Mouse (Mus musculus) cerebellum, postnatal 14 days (tissue): Measurements from ENCODE around the gene Man2a2.
"Not testable (repeated sequence)": the region's sequence is repeated elsewhere in the genome, so short reads cannot be mapped to it uniquely, and the experiment has no call there.

Experiments
- DNase-seq, 2 experiments: peaks; one replicate each; pipeline ENCODE4 v3.0.0; 2021; ENCODE audit warnings: mixed read lengths in 2 of 2

Man2a2 gene

DNA sequence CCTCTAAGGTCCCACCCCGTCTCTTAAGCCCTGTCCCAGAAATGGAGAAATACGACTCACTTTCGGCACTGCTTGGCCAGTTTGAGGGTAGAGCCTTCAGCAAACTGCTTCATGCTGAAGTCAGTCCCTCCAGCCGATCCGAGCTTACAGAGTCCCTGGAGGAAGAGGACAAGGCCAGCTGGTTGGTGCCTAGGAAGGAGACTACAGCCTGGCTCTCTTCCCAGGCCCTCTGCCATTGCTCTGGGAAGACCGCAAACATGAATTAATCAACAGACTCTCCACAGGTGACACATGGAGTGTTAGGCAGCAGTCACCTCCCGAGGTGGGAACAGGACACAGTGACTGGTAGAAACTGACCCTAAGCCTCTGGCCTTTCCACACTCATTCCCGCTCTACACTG lies 40.9 kb downstream of the Man2a2 start:
- DNase-seq, result peak in 1 of 2 experiments; percentile 34

DNA sequence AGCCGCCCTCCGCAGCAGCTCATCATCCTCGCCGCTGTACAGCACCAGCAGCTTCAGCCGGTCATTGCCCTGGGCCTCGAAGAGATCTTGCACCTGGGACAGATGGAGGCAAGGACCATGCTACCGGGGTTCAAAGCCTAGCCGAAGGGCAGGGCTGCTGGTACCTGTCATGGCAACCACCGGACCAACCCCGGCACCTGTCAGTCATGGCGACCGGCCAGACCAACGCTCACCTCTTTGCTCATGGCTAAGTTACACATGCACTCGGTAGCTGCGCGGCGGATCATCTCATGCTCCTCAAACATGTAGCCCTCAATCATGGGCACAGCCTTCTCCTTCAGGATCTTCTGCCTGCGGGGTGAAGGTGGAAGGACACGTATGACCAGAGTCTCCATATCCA lies 45.1 kb downstream of the Man2a2 start:
- peak in 1 of 2 experiments; percentile 57 for DNase-seq

DNA sequence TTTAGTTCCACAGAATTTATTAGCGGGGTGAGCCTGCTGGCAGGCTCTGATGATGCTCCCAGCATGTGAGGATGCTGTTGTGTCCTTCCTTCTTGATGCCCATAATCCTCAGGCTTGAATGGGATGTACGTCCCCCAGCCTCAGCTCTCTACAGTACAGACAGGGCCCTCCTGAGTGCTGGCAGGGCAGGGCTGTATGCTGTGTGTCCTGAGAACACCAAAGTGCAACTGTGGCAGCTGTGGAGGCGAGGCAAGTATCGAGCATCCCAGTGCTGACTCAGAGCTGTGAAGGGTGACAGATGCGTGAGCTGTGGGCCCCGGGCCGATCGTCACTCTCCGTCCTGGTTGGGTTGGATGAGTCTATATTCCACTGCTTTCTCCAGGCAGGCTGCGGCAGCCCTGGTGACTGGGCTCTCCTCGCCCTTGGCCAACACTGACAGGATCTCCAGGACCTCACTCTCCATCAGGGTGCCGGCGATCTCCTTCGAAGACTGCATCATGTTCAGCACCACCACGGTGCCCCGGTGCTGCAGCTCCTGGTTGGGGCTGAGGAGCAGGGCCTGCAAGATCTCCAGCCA lies 45.8 kb downstream of the Man2a2 start:
- no peak for DNase-seq

DNA sequence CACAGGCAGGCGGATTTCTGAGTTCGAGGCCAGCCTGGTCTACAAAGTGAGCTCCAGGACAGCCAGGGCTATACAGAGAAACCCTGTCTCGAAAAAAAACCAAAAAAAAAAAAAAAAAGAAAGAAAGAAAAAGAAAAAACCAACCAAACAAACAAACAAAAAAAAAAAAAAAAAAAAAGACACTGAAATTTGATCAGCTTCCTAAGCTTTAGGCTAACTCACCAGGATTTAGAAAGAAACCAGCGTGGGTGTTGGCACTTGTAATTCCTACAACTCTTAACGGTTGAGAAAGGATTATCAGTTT lies 46.4 kb downstream of the Man2a2 start:
- not testable (repeated sequence) for DNase-seq

DNA sequence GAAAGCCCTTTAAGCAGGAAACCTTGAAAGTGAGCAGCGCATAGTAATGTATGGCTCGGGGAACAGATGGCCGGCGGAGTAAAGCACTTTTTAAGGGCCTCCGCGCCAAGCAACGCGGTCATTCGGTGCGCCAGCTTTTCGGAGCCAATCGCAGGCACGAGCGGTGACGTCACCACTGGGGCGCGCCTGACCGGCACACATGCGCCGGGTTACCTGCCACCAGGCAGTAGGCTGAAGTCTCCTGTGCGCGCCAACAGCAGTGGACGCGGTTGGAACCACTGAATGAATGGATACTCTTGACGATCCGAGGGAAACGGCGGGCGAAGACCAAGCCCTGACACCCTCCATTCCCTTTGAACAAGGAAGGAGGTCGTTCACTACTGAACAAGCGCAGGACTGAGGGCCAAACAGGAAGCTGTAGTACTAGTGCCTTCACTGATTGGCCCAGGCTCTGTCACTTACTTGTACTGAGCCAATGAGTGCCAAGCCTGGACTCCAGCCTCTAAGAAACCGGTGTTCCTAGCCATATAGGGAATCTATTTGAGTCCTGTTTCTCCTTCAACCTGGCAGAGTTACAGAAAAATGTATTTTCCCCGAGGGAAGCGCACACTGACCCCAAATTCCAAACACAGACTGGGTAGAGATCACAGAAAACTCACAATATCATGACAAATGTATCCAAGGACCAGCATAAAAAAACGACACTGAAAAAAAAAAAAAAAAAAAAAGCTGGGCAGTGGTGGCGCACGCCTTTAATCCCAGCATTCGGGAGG lies 46.9 kb downstream of the Man2a2 start, which contains the start of gene Rccd1:
Gene Rccd1, minus strand, starts transcription at position 412 of the 773 bp plus-strand sequence.
- peak; percentile 98 for DNase-seq

DNA sequence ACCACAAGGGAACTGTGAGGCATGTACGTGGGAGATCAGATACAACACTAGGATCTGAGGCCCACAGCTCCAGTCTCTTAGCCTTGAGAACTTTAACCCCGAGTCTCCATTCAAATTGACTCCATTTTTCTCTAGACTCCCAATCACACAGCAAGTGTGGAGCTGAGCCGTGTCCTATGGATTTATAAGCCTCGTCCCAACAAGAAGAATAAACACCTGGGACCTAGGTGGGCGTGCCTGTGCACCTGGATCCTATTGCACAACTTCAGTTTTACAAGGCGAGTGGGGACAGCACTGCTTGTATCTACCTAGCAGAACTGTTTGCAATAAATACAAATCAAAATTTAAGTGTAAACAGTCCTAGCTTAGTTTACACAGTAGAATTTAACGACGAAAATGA lies 47.8 kb downstream of the Man2a2 start:
- DNase-seq, result no peak

DNA sequence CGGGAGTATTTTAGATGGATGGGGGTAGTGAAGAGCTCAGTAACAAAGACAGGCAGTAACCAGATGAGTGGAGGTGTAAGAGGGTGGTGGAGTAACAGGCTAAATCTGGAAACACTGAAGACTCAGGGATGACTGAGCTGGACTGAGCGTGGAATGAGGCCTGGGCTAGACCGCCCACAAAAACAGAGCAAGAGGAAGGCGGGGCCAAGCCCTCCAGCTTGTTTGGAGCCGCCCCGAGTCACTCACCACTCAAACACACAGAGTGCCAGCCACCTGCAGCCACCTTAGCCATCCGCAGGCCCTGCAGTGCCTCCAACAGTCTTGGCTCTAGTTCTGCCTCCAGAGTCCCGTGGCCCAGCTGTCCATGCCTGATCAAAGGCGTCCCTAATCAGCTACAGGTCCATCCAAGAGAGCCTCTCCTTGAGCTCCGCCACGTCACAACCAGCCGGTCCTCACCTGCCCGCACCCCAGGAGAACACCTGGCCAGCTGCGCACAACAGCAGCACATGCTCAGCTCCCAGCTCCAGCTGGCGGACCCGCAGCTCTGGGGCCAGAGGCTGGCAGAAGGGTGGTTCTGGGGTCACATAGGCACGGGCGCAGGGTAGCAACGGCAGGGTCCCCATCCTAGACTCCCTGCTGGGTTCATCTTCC lies 51.2 kb downstream of the Man2a2 start:
- no peak for DNase-seq

DNA sequence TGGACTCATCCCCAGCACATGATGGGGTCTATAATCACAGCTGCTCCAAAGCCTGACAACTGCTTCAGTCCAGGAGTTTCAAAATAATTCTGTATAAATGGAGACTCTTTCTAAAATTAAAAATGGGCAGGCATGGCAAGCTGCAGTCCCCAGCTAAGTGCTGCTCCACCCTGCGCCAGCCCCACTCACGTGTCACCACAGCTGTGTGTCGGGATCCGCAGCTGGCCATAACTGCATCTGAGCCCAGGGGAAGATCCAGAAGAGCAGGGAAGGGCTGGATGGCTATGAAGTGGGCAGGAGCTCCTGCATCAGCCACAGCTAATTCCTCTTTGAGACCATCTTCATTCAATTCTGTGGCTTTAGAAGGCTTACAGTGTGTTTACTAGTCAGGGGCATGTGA lies 52.5 kb downstream of the Man2a2 start:
- DNase-seq, result no peak

DNA sequence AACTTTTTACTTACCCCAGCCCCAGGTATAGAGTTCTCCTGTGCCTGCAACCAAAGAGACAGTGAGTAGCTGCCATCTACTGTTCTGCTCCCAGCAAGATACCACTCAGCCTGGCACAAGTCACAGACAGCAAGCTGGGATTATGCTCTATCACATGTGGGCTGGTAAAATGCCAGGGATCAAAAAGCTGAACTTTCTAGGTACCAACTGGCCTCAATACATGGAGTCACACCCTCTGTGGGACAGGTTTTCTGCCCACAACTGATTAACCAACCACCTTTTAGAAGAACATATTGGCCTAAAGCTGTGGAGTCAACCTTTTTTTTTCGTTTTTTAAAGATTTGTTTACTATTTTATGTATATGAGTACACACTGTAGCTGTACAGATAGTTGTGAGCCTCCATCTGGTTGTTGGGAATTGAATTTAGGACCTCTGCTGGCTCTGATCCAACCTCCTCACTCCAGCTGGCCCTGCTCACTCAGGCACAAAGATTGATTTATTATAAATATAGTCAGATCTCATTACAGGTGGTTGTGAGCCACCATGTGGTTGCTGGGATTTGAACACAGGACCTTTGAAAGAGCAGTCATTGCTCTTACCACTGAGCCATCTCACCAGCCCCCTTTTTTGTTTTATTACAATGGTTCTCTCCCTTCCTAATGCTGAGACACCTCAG lies 53.6 kb downstream of the Man2a2 start:
- DNase-seq, result no peak

DNA sequence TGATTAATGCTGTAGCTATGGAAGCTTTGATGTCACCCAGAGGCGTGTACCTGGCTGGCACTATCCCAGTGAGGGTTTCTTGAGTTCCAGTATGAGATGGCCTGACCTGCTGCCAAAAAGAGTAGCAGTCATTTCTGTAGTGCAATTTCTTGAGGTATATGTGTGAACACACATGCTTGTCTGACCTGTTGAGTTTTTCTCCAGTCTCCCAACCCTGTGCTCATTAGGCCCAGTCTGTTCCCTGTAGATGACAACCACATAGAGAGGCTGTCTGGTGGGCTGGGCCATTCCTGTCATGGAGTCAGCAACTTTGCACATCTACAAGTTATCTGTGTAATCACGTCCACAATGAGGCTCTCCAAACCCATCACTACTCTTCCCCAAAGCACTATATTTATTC lies 55.4 kb downstream of the Man2a2 start:
- DNase-seq, result no peak

DNA sequence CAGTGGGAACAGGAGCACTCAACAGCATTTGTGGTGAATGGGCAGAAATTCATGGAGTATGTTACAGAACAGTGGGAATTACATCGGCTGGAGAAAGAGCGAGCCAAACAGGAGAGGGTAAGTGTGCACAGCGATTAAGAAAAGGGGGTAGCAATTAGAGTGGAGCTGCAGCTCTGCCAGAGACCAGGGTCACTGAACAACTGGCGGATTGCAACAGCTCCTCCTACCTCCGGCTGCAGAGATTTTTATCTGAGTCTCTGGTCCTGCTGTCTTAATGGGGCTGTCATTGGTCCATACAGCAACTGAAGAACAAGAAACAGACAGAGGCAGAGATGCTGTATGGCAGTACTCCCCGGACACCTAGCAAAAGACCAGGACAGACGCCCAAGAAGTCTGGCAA lies 60.4 kb downstream of the Man2a2 start:
- DNase-seq, result no peak

DNA sequence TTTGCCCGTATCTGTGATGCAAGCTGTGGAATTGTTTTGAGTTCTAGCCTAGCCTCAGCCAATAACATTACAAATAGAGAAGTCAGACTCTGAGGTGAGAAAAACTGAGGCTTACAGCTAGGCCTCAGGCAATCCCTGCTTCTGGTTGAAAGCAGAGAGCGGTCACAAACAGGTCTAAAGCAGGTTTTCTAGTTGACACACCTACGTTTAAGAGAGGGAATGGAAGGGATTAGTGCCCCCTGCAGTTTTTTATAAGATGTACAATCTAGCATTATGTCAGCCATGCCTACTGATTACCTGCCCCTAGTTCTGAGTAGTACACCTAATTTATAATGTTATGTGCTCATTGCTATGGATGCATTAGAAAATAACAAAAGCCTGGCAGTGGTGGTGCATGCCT lies 63.4 kb downstream of the Man2a2 start:
- no peak for DNase-seq

DNA sequence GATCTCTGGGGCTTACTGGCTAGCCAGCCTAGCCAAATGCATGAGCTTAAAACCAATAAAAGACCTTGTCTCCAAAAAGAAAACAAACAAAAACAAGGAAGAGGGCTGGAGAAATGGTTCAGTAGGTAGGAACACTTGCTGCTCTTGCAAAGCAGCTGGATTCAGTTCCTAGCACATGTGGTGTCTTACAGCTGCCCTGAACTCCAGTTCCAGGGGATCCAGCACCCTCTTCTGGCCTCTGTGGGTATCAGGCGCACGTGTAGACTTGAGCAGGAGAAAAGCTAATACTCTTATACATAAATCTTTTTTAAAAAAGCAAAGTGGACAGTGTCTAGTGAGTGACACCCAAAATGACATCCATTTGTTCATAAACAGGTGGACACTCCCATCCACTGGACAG lies 69.7 kb downstream of the Man2a2 start:
- no peak for DNase-seq

DNA sequence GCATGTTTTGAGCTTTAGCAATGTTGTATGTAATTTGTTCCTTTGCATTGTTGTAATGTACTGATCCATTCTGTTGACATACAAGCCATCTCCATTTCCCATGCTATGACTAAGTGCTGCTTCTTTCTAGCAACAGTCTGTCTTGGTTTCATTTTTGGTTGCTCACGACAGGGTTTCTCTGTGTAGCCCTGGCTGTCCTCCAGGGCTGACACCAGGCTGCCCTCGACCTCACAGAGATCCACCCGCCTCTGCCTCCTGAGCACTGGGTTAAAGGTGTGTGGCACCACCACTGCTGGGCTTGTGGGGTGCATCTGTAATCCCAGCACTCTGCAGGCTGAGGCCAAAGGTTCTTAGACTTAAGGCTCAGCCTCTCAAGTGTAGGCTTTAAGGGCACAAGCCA lies 71.6 kb downstream of the Man2a2 start:
- no peak for DNase-seq
